Mouse (Mus musculus): ENCODE results near the gene Spata46.

DNA sequence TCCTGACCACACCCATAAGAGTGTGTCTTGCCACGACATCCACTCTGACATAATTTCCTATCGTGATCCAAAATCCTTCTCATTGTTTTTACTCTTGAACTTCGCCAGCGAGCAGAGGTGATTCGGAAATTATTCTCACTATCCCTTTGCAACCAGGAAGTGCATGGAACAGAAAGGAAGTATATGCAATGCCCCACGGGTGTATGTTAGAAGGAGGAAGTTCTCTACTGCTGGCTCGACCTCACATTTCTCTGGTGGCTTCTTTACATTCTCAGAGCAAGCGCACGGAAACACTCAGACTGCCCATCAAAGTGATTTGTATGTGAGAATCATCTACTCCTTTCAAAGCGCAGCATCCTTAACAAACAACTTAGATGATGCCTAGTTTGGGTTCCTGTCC, 3.6 kb upstream of the Spata46 start:
- TF ChIP-seq CTCF (conservative IDR thresholded peaks at IDR 0.05; ENCODE audit: insufficient read depth, insufficient read length, low read depth, low read length) (no peak), POLR2A (IDR thresholded peaks at IDR 0.05; ENCODE audit: low read depth, low read length) (no peak)
